Mouse (Mus musculus) adrenal gland, postnatal 4 days (tissue): ENCODE results near the gene Fuom. TPM values are rescaled to one million over a fixed set of nuclear protein-coding genes. Genes with fewer than 3 reads are reported as not detected.
A peak's percentile ranks its signal among the peaks of the same experiment; 100 is the strongest.
"Not testable (repeated sequence)": the region's sequence is repeated elsewhere in the genome, so short reads cannot be mapped to it uniquely, and the experiment has no call there.

Source experiments
- DNase-seq, 2 experiments: peaks; one replicate each; pipeline ENCODE4 v3.0.0; 2021 to 2022; ENCODE audit warnings: low spot score in 2 of 2, mixed read lengths in 2 of 2
- long read RNA-seq, 2 experiments: library from polyadenylated mRNA; stranded (forward); transcript quantifications; one replicate each; pipeline ENCODE4 v2.0.0; 2021
- total RNA-seq, 2 experiments: library from RNA; stranded (reverse); gene quantifications; 2 replicates each; pipeline ENCODE4 v1.2.3; 2021

Fuom gene
- total RNA-seq = 10 to 100 TPM; 65.1 to 72.4 TPM
- long read RNA-seq, experiment 1, transcript Fuom-201 (6 exons, 685 nt) = major isoform, 34 of 60 reads
- long read RNA-seq, experiment 1, partial matches to known transcripts = 5 of 60 reads
- long read RNA-seq, experiment 1, other reads (novel, unspliced or antisense) = 17 of 60 reads
- long read RNA-seq, experiment 2, transcript Fuom-201 (6 exons, 685 nt) = major isoform, 22 of 43 reads
- long read RNA-seq, experiment 2, partial matches to known transcripts = 5 of 43 reads
- long read RNA-seq, experiment 2, other reads (novel, unspliced or antisense) = 15 of 43 reads

DNA sequence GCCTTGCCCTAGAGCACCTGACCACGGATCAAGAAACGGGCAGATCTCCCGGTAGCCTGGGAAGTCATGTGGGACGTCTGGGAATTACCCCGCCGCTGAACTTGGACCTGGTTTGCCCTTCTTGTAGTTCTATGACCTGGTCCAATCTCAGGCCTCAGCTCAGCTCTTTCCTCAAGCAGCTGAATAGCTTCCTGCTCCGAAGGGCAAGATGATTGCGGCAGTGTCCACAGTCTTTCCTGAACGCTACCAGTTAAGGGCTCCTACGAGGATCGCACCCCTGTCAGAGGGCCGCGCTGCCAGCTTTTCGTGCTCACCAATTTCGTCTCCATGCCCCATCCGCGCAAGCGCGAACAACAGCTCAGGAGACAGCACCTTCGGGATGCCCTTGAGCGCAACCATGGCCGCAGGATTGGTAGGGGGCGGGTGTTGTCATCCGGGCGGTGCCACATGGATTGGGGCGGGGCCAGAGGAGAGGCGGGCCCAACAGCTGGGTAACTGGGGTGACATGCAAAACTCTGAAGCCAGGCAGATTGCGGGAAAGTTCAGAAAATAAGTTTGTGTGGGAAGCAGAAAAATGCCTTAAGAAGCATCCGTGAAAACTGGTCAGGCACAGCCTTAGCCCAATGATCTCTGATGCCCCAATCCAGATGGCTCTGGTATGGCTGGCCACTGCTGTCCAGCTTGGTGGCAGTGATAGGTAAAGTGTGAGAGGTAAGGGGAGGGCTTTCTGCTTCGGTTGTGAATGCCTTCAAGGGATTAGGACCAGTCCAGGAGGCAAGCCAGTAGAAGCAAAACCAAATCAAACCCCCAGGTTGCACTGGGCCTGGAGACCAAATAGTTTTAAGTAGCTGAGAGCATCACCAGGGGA, at the start of gene Fuom:
TSS of gene Fuom (minus strand) at position 449 of the 868 bp plus-strand sequence.
- peak; percentile 76 to 88 for DNase-seq

DNA sequence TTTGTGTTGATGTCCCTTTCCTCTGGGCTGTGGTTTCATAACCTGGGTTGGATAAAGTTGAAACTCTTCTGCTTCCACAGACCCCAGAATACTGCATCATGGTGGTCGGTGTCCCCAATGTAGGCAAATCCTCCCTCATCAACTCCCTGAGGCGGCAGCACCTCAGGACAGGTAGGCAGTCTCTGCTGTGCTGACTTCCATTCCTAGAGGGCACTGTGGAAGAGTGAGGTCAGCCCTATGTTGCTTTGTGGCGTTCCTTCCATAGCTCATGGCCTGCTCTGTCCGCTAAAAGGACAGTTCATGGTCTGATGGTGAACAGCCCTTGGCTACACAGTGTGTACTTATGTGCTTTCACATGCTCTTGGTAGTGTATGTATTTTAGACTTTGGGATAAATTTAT, 42.3 kb upstream of the Fuom start:
- DNase-seq = no peak

- DNase-seq = peak in 1 of 2 experiments; percentile 27
These were observed 39.1 kb upstream of the Fuom start for GRCm38 (mm10) chr7:140141350-140141749.

- DNase-seq = no peak
These were observed 35.7 kb upstream of the Fuom start for GRCm38 (mm10) chr7:140138021-140138310.

GRCm38 (mm10) chr7:140137135-140138020, 35.1 kb upstream of the Fuom start, which contains the start of gene Mtg1:
TSS of gene Mtg1 (plus strand) at chr7:140137564.
- peak; percentile 94 to 97 for DNase-seq

DNA sequence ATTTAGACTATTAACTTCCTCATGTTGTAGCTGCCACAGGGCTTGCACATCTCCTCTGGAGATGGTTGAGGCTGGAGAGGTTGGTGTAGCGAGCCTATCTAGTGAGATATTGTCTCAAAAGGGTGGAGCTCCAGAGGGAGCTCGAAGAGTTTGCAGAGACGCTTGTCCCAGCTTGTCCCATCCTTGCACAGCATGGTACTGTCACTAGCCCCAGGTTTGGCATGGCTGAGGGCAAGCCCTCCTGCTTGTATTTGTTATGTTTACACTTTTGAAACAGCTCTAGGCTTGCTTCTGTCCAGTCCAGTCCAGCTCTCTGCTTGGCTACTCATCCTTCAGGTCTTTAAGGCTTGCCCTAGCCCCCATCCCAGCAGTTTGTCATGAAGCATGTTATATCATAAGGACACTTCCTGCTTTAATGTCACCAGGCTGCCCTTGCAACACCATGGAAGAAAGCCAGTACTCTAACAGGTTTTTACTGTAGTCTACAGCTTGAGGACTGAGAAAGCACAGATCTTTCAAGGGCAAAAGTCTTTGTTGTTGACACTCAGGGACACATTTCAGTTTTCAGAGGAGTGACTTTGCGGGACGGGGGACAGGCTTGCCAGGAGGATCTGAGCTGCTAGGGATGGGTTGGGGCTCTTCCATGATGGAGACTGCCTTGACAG, 33.0 kb upstream of the Fuom start:
- no peak for DNase-seq

DNA sequence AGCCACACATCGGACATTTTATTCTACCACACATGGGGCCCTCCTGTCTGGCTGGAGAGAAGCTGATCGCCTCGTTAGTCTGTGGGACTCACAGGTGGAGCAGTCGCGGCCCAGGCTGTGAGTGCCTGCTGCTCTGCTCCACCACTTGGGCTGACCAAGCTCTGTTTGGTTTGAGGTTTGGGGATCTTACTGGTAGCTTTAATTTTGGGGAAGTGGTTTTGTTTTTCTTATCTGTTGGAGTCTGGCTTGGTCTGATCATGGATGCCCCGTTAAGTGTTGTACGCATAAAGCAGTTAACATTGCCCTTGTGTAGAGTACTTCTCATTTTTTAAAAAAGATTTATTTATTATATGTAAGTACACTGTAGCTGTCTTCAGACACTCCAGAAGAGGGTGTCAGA, 31.8 kb upstream of the Fuom start:
- DNase-seq = not testable (repeated sequence)

- not testable (repeated sequence) for DNase-seq
These were observed 29.9 kb upstream of the Fuom start for GRCm38 (mm10) chr7:140132184-140132583.

GRCm38 (mm10) chr7:140127911-140128310, 25.7 kb upstream of the Fuom start:
- DNase-seq = no peak

GRCm38 (mm10) chr7:140126934-140127333, 24.7 kb upstream of the Fuom start:
- no peak for DNase-seq

DNA sequence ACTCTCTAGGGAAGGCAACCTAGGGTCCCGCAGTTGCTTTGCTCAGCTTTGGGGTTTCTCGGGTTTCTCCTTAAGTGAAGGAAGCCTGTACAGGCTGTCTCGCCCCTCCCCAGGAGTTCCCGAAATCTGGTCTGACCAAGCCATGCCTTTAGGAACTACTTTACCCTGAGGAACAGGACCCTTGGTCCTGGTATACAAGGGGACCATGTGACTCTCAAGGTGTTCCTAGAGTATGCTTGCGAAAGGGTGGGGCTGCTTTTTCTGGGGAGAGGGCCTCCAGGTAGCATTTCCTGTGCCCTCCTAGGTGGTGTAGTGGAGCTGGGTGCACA, 23.7 kb upstream of the Fuom start:
- no peak for DNase-seq

DNA sequence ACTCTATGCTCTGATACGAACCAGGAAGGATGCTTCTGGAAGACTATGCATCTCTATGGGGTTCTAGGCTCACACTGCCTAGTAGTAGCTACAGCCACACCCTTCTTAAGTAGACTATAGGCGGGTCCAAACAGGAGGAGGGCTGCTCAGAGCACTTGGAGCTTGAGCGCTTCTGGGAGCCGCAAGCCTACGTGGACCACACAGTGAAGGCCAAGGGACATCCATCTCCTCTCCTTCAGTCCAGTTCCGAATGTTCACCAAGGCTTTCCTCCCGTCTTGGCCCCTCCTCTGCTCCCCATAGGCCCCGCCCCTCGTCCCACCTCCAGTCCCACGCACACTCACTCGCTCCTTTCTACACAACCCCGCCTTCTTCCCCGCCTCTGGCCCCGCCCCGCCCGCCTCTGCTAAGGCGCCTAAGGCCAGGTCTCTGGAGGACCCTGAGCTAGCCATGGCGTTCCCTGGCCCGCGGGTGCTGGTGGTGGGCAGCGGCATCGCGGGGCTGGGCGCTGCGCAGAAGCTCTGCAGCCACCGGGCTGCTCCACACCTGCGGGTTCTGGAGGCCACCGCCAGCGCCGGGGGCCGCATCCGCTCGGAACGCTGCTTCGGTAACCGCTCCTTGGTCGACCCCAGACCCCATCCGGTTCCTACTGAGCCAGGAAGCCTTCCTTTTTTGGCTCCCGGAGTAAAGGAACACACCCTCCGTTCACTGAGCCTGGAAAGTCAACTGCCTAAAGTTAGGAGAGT, 23.2 kb upstream of the Fuom start:
- peak; percentile 76 to 89 for DNase-seq

DNA sequence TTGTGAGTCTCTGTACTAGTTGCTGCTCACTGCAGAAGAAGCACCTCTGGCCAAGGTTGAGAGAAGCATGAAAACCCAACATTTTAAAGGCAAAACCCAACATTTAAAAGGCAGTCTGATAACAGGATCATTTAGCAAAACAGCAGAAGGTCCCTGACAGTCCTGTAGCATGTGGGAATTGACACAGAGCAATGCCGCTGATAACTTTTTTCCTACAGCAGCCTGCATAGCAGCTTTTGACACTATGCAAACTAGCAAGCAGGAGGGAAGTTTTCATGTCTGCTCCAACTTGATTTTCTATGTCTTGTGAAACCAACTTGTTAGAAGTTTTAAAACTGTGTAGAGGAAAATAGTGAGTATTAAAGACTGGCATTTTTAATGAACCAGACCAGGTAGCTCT, 22.1 kb upstream of the Fuom start:
- no peak for DNase-seq

GRCm38 (mm10) chr7:140122765-140123164, 20.5 kb upstream of the Fuom start:
- no peak for DNase-seq

DNA sequence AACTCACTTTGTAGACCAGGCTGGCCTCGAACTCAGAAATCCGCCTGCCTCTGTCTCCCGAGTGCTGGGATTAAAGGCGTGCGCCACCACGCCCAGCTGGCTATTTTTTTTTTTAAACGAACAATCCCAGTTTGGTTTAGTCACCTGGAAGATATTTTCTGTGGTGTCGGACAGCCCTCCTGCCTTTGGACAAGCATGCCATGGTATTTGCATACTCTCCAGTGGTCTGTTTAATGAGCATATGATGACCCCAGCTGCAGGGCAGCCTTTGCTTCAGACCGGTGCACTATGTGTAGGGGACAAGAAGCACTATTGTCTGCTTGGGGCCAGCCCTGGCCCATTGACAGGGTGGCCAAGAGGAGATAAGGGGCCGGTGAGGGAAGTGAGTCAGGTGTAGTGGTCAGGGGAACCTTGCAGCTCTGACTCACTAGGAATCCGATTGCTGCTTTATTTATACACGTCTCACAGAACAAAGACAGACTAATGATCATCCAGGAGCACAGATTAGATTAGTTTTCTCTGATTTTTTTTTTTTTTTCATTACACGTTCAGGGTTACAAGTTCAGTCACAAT, 19.2 kb upstream of the Fuom start:
- DNase-seq = no peak

DNA sequence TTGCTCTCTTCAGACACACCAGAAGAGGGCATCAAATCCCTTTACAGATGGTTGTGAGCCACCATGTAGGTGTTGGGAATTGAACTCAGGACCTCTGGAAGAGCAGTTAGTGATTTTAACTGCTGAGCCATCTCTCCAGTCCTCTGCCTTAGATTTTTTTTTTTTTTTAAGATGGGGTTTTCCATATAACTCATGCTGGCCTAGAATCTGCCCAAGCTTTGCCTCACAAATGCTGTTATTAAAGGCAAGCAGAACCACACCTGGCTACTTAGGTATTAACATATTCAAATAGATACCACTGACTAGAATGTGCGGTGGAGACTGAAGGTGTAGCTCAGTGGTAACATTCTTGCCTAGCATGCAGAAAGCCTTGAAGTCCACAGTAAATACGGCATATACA, 18.2 kb upstream of the Fuom start:
- no peak for DNase-seq

DNA sequence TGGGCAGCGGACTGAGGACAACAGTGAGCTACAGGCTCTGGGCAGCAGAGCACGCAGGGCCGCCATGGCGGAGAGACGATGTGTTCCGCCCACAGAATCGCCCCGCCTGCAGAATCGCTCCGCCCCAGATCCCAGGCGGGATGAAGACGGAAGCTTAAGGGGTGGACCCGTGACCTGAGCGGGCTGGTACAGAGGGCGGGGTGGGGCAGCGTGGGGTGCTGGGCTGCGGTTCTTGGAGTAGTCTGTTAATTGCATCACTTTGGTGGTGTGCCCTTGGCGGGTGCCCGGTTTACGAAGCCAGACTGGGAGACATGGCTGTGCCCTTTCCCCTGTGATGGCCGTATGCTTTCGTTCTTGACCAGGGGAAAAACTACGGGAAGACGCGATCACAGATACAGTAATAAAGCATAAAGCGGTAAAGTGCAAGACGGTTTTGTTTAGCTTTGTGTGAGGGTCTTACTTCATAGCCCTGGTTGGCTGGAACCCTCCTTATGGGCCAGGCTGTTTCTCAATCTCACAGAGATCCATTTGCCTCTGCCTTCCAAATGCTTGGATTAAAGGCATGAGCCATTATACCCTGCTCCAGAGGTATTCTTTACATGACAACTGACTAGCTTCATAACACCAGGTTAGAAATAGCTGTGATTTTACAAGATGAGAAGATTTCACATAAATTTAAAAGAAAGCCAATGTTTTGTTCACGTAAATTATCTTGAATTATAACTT, 14.3 kb upstream of the Fuom start, which contains the start of gene Echs1:
TSS of gene Echs1 (minus strand) at position 148 of the 726 bp plus-strand sequence.
- peak; percentile 77 to 90 for DNase-seq

GRCm38 (mm10) chr7:140115583-140116328, 13.5 kb upstream of the Fuom start, which contains the start of gene Paox:
TSS of gene Paox (plus strand) at chr7:140115799.
- no peak for DNase-seq
